Mouse (Mus musculus) erythroblast, embryonic 14.5 days (primary cell): ENCODE measurements around the gene Gm13103.

ENCODE experiments used
- GATA1 ChIP-seq: IDR thresholded peaks from 2 replicates; pipeline ENCODE4 v1.6.1; 2012; ENCODE audit warnings: low read length, inconsistent platforms, mixed read lengths
- TAL1 ChIP-seq: IDR thresholded peaks from 3 replicates; pipeline ENCODE4 v1.6.1; 2012; ENCODE audit warnings: low read length, inconsistent platforms, mixed read lengths

DNA sequence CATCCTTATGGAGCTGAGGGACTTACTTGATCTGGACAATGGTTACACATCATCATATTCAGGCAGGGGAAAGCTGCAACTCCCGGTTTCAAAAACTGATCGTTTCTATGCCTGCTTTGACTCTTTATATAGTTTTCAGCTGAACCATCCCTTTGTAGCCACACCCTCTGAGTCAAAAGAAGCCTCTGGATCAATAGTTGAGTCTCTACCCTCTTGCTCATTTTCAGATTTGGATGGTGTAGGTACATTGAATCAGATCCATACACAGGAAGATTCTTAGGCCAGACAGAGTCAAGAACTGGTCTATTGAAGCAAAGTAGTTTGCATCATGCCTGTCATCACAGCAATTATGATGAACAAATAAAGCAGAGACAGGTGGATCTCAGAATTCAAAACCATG, 30.3 kb upstream of the Gm13103 start, which contains the start of gene Gm13084:
- TF ChIP-seq GATA1 (no peak), TAL1 (no peak)
